Mouse (Mus musculus) layer of hippocampus, adult 8-10 months (tissue): ENCODE measurements around the gene Nelfb. TPM values are rescaled to one million over a fixed set of nuclear protein-coding genes. Genes with fewer than 3 reads are reported as not detected.

Experiments used
- DNase-seq, 2 experiments: peaks; one replicate each; pipeline ENCODE4 v3.0.0; 2022; ENCODE audit warnings: low spot score in 2 of 2
- total RNA-seq, 4 experiments: library from RNA; stranded (reverse); gene quantifications; 2 replicates each; pipeline ENCODE4 v1.2.4; 2022

The Nelfb gene
- total RNA-seq, 4 experiments from 2014 or later = 56.7 to 64.9 (median 64.0) TPM

DNA sequence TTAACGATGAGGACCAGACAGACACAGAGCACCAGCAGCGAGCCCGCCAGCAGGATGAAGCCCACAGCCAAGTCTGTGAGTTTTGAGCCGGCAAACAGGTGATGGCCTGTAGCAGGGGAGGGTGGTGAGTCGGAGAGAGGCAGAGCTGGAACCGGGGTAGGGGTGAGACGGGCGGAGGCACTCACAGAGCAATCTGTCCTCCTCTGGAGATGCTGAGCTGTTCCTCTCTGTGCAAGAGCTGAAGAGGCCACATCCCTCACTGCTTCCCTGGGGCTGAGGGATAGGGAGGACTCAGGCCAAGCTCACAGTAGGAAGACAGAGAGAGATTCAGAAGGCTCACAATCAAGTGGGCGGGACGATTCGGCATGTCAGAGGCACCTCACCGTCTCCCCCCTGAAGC, 19.7 kb upstream of the Nelfb start:
- no peak for DNase-seq

- no peak for DNase-seq
Observed at GRCm38 (mm10) chr2:25230581-25230980, 19.3 kb upstream of the Nelfb start.

- no peak for DNase-seq
Observed at GRCm38 (mm10) chr2:25229582-25229981, 18.3 kb upstream of the Nelfb start.

DNA sequence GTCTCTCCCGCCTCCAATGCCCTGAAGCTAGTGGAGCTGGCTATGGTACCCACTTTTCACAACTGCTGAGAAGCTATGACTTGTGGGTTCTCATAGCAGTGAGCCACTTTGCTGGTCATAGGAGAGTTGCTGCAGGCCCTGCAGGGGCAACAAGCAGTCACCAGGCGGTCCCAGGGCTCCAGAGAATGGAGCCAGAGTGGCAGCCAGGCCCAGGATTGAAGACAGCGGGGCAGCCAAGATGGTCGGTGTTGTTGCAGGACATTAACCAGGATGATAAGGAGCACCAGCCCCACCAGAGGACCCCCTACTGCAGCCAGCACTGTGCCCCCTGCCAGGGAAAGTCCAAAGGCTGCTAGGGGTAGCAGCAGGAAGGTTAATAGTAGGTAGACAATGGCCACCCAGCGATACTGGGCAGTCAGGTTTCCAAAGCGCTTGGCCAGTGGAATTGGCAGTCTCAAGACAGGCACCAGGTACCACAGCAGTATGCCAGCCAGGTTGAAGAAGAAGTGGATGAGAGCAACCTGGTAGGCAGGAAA, 17.8 kb upstream of the Nelfb start:
- DNase-seq = no peak

DNA sequence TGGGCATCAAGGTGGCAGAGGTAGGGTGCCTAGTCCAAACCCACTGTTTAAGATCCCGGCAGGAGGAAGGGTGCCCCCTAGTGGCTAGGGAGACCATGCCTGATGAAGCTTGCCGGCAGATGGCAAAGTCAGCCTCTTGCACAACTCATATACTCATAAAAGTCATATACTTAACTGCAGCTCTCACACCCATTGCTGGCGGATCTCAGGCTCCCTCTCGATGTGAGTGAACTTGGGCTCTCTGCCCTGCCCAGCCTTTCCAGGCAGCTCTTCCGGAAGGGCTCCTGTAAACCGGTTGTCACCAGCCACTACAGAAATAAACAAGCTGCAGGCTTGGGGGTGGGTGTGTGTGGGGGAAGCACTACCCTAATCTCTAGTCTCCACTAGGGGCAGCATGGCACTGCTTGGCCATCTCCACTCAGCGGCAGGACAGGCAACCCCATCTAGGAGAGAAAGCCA, 17.2 kb upstream of the Nelfb start:
- peak; percentile 85 to 88 for DNase-seq

GRCm38 (mm10) chr2:25227406-25227805, 16.1 kb upstream of the Nelfb start:
- no peak for DNase-seq

DNA sequence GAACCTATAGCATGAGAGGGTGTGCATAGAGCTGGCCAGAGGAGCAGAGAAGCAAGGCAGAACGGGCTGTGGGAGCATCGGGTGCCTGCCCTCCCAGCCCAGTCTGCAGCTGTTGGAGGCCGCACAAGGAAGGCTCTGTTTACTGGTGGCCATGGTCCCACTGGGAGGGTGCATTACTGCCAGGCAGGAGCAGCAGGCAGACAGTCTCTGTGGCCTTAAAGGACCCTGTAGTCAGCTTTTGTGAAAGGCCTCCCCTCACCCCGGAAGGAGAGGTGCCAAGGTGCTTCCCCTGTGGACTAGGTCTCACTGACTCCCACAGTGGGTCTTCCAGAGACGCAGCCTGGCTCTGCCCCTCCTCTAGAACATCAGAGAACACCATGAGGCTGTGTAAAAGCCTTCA, 15.6 kb upstream of the Nelfb start:
- DNase-seq = peak; percentile 66 to 74

GRCm38 (mm10) chr2:25225811-25226379, 14.6 kb upstream of the Nelfb start:
- DNase-seq = no peak

DNA sequence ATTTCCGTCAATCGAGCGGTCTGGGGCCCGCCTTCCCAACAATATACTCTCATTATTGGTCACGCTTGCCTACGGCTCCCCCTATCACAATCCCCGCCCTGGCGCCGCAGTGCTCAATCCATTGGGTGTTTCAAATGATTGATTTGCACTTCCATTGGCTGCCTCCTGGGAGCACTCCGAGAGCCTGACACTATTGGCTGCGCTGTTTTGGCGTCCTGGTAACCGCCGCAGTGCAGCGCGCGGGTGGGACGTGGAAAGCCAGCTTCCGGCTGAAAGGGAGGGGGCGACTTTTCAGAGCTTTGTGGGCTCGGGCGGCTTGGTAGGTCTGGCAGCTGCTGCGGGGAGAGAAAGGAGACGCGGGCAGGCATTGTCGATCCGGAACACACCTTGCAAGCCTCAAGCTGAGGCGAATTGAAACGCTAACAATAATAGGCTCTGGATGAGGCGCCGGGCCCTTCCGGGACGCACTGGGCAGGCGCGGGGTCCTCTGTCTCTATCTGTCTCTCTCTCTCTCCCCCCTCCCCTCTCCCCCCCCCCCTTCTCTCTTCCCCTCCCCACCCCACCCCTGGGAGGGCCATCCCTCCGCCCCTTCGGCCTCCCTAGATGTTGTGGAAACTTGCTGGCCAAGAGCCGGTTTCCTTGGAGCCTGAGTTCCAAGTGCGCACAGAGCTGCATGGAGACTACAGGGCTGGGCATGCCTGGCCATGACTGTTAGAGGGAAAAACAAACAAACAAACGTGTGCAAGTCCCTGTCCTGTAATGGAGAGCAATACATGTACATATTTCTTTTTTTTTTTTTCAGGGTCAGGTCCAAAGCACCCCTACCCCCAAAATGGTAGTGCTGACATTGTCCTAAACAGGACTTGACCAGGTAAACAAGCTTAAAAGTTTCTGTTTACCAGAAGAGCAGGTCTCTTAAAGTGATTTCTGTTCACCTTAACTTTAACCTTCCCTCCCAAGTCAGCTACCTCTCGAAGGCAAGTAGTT, 13.8 kb upstream of the Nelfb start:
- DNase-seq = peak; percentile 99 to 100

DNA sequence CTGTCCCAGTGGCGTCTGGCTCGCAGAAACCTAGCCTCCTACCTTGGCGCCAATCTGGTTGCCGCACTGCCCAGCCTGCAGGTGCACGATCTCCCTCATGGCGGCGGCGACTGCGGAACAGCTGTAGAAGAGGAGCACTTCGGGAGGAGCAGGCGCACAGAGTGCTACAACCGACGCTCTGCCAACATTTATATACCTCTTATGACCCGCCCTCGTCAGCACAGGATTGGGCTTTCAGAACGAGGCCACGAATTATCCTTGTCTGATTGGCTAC, 13.1 kb upstream of the Nelfb start, which contains the start of gene Tubb4b:
TSS of gene Tubb4b (minus strand) at position 211 of the 274 bp plus-strand sequence.
- no peak for DNase-seq

DNA sequence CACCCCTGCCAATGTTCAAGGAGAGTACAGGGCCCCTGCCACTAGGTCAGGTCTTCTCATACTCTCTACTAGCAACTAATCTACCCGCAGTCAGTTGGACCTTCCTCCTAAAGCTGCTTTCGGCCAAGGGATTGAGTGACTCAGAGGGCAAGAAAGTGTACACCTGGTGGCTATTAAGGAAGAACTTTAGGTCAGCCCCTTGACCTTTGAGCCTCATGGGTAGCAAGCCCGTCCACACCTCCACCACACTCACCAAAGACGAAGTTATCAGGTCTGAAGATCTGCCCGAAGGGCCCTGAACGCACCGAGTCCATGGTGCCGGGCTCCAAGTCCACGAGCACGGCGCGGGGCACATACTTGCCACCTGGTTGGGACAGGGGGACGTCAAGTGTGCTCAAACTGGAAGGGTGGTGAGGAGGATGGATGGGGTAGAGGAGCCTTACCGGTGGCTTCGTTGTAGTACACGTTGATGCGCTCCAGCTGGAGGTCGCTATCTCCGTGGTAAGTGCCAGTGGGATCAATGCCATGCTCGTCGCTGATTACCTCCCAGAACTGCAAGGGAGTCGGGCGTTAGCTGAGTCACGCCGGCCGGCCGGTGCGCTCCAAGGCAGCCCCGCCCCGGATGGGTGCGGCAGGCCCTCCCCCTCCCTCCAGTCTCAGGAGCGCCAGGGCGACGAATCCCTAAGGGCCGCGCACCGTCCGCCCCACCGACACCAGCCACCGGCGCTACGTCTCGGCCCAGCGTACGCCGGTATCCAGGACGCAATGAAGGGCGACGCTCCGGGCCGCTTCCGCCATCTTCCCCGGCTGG, 12.6 kb upstream of the Nelfb start:
- DNase-seq = peak; percentile 67

DNA sequence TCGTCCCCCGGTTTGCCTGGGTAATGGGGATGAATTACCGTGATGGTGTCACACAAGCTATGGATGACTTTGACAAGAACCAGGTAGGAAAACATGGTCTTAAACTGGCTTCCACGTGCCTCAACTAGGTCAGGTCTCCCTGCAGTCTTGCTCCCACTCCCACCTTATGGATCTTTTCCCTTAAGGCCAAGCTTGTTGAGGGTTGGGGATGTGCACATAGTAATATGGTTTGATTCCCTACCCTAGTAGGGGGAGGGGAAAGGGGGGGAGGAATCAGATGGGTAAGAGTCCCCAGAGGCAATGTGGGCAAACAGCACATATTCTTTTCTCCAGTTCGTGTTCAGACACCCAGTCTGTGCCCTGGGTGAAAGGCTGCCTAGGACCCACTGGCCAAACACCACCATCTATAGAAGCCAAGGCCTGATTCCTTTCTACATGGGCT, 10.1 kb upstream of the Nelfb start:
- no peak for DNase-seq

GRCm38 (mm10) chr2:25218445-25218844, 7.2 kb upstream of the Nelfb start, which contains the start of gene Fam166a:
TSS of gene Fam166a (plus strand) at chr2:25218745.
- DNase-seq = no peak

GRCm38 (mm10) chr2:25217666-25218065, 6.4 kb upstream of the Nelfb start:
- no peak for DNase-seq

DNA sequence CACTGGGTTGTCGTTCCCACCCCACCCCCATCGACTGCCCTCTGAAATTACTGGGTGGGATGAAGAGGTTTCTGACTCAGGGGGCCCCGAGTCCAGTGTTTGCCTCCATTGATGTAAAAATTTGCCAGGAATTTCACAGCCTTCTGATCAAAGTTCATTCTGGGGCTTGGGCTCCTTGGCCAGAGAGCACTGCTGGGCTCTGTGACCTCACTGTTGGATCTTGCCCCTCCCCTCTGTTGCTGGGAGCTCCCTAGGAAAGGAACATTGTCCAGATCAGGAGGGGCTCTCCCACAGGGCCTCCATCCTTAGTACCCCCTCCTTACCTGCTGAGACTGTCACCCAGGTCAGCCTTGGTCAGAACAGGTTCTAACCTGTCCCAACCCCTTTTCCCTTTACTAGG, 3.2 kb upstream of the Nelfb start, which contains the start of gene Stpg3:
TSS of gene Stpg3 (minus strand) at position 194 of the 400 bp plus-strand sequence.
- DNase-seq = no peak

GRCm38 (mm10) chr2:25213266-25213865, 2.1 kb upstream of the Nelfb start:
- no peak for DNase-seq

DNA sequence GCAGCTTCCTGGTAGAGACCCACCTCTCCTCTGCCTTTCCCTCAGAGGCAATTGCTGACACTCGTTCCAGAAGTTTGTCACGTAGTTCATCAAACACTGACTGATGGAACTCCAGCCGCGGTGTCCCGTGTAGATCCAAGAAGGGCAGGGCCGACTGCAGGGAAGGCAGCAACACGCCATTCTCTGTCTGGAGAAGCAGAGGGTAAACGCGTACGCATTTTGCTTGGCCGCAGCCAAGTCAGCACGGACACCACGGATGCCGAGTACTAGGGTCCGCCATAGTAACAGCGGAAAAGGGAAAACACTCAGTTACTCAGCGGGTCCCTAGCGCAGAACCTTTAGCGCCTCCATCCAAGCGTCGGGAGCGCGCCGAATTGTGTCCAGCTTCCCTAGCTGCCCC, 603 bp downstream of the Nelfb start:
- no peak for DNase-seq

GRCm38 (mm10) chr2:25207593-25207992, 3.7 kb downstream of the Nelfb start:
- no peak for DNase-seq

DNA sequence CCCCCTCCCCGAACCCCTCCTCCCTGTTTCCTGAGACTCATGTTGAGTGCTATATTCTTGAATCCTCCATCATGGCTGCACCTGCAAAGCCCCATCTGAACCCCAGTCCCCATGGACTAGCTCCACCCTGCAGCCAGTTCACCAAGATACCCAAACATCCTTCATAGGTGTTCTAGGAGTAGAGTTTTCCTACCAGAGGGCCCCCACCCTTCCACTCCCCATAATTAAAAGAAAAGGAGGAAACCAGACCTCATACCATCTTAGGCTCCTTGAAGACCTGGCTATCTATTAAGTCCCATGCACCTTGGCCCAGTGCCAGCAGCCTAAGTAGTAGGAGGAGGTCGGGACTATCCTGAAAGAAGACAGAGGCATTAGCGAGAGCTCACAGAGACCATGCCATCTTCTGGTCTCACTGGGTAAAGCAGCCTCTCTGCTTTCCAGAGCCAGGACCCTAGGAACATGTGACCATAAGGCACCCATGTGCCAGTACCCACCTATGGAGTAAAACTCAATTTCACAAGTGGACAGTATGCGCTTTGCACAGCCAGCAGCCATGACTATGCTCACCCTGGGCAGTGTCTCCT, 7.6 kb downstream of the Nelfb start:
- no peak for DNase-seq

- no peak for DNase-seq
Observed at GRCm38 (mm10) chr2:25200631-25201030, 10.7 kb downstream of the Nelfb start.

GRCm38 (mm10) chr2:25197946-25198345, 13.3 kb downstream of the Nelfb start:
- DNase-seq = no peak
